Mouse (Mus musculus): ENCODE measurements around the gene Rab11a. TPM values are rescaled to one million over a fixed set of nuclear protein-coding genes. Genes with fewer than 3 reads are reported as not detected.

The Rab11a gene
- total RNA-seq, 2 experiments from 2014 or later, result 82.7 to 115 TPM

- ATAC-seq (replicated peaks; ENCODE audit: low FRiP score, low TSS enrichment, poor library complexity, severe bottlenecking), result no peak
These were observed 39.0 kb downstream of the Rab11a start for GRCm38 (mm10) chr9:64698586-64698985.

GRCm38 (mm10) chr9:64697677-64698076 lies 39.9 kb downstream of the Rab11a start:
- no peak for ATAC-seq (replicated peaks; ENCODE audit: low FRiP score, low TSS enrichment, poor library complexity, severe bottlenecking)

GRCm38 (mm10) chr9:64697006-64697405 lies 40.6 kb downstream of the Rab11a start:
- no peak for ATAC-seq (replicated peaks; ENCODE audit: low FRiP score, low TSS enrichment, poor library complexity, severe bottlenecking)

GRCm38 (mm10) chr9:64696404-64696803 lies 41.2 kb downstream of the Rab11a start:
- no peak for ATAC-seq (replicated peaks; ENCODE audit: low FRiP score, low TSS enrichment, poor library complexity, severe bottlenecking)

- ATAC-seq (replicated peaks; ENCODE audit: low FRiP score, low TSS enrichment, poor library complexity, severe bottlenecking), result no peak
These were observed 42.3 kb downstream of the Rab11a start for GRCm38 (mm10) chr9:64695266-64695665.

GRCm38 (mm10) chr9:64693094-64693493 lies 44.5 kb downstream of the Rab11a start:
- ATAC-seq (replicated peaks; ENCODE audit: low FRiP score, low TSS enrichment, poor library complexity, severe bottlenecking), result no peak

- ATAC-seq (replicated peaks; ENCODE audit: low FRiP score, low TSS enrichment, poor library complexity, severe bottlenecking), result peak; percentile 85
These were observed 46.4 kb downstream of the Rab11a start for GRCm38 (mm10) chr9:64691176-64691575.

GRCm38 (mm10) chr9:64690771-64691170 lies 46.8 kb downstream of the Rab11a start:
- no peak for ATAC-seq (replicated peaks; ENCODE audit: low FRiP score, low TSS enrichment, poor library complexity, severe bottlenecking)

- ATAC-seq (replicated peaks; ENCODE audit: low FRiP score, low TSS enrichment, poor library complexity, severe bottlenecking), result no peak
These were observed 49.6 kb downstream of the Rab11a start for GRCm38 (mm10) chr9:64688015-64688394.

- ATAC-seq (replicated peaks; ENCODE audit: low FRiP score, low TSS enrichment, poor library complexity, severe bottlenecking), result no peak
These were observed 50.2 kb downstream of the Rab11a start for GRCm38 (mm10) chr9:64687122-64688014.

- ATAC-seq (replicated peaks; ENCODE audit: low FRiP score, low TSS enrichment, poor library complexity, severe bottlenecking), result peak; percentile 73
These were observed 65.9 kb downstream of the Rab11a start for GRCm38 (mm10) chr9:64671341-64672319.

- no peak for ATAC-seq (replicated peaks; ENCODE audit: low FRiP score, low TSS enrichment, poor library complexity, severe bottlenecking)
These were observed 69.6 kb downstream of the Rab11a start for GRCm38 (mm10) chr9:64668001-64668400.

- peak; percentile 36; the same call in 1 of the 2 replicates for ATAC-seq (replicated peaks; ENCODE audit: low FRiP score, low TSS enrichment, poor library complexity, severe bottlenecking)
These were observed 70.0 kb downstream of the Rab11a start for GRCm38 (mm10) chr9:64667513-64667912.

- ATAC-seq (replicated peaks; ENCODE audit: low FRiP score, low TSS enrichment, poor library complexity, severe bottlenecking), result no peak
These were observed 71.0 kb downstream of the Rab11a start for GRCm38 (mm10) chr9:64666549-64666948.

Other genes with a start within 250 kb of the Rab11a start
- 56.7 and 85.2 TPM in 2 replicates for gene Dennd4a, start 73.6 kb upstream of the Rab11a start, total RNA-seq (2014; fragmentation: Nextera tagmentation)
- 46.2 and 50.6 TPM in 2 replicates for gene Dennd4a, start 73.6 kb upstream of the Rab11a start, total RNA-seq (2017)
- gene Slc24a1, start 213.8 kb upstream of the Rab11a start, total RNA-seq (2014; fragmentation: Nextera tagmentation), result not detected in 2 replicates
- not detected in 2 replicates for gene Slc24a1, start 213.8 kb upstream of the Rab11a start, total RNA-seq (2017)
- 31.8 and 39.6 TPM in 2 replicates for gene Ints14, start 223.1 kb upstream of the Rab11a start, total RNA-seq (2014; fragmentation: Nextera tagmentation)
- gene Ints14, start 223.1 kb upstream of the Rab11a start, total RNA-seq (2017), result 31.6 and 43.1 TPM in 2 replicates